Mouse (Mus musculus) forebrain, postnatal 0 days (tissue): ENCODE measurements around the gene Cobll1. TPM values are rescaled to one million over a fixed set of nuclear protein-coding genes. Genes with fewer than 3 reads are reported as not detected.

Source experiments
- ATAC-seq: fragments of 200-750 bp; cut with Nextera tagmentation; 2 replicates; pipeline ENCODE4 v1.8.0; 2017; ENCODE audit warnings: mild to moderate bottlenecking, moderate library complexity
- DNase-seq: peaks from one replicate; pipeline ENCODE4 v3.0.0-alpha.2; 2015
- H3K27ac ChIP-seq: fragments of 300-500 bp; sonication (generic); 2 replicates; pipeline ENCODE4 v1.5.1; 2014; ENCODE audit warnings: low read depth, mild to moderate bottlenecking, antibody characterized with exemption, low read length, moderate library complexity, mixed read lengths
- H3K27me3 ChIP-seq: fragments of 300-500 bp; sonication (generic); 2 replicates; pipeline ENCODE4 v1.6.1; 2014; ENCODE audit warnings: mild to moderate bottlenecking, low read length, mixed read lengths; ENCODE audit not compliant: insufficient read depth
- H3K36me3 ChIP-seq: fragments of 300-500 bp; sonication (generic); 2 replicates; pipeline ENCODE4 v1.6.1; 2014; ENCODE audit warnings: mild to moderate bottlenecking, moderate library complexity; ENCODE audit not compliant: insufficient read depth
- H3K4me1 ChIP-seq: fragments of 300-500 bp; sonication (generic); 2 replicates; pipeline ENCODE4 v1.6.1; 2014; ENCODE audit warnings: antibody characterized with exemption; ENCODE audit not compliant: insufficient read depth
- H3K4me2 ChIP-seq: fragments of 300-500 bp; sonication (generic); 2 replicates; pipeline ENCODE4 v1.6.1; 2014; ENCODE audit warnings: low read depth, mild to moderate bottlenecking, moderate library complexity
- H3K4me3 ChIP-seq: fragments of 300-500 bp; sonication (generic); 2 replicates; pipeline ENCODE4 v1.5.1; 2014; ENCODE audit warnings: low read depth, low read length, mixed read lengths
- H3K9ac ChIP-seq: fragments of 300-500 bp; sonication (generic); 2 replicates; pipeline ENCODE4 v1.6.1; 2014; ENCODE audit warnings: mild to moderate bottlenecking
- H3K9me3 ChIP-seq: fragments of 300-500 bp; sonication (generic); 2 replicates; pipeline ENCODE4 v1.6.1; 2016; ENCODE audit warnings: low read length
- CTCF ChIP-seq: sonication (generic); IDR thresholded peaks from 2 replicates; pipeline ENCODE4 v1.5.1; 2016; ENCODE audit warnings: antibody characterized with exemption, control low read depth, low read depth
- WGBS: fragments of 180-500 bp; shearing (Covaris S2); extraction: QIAGEN DNeasy Blood & Tissue Kit; methylation state at CpG from one replicate; pipeline ENCODE4 v1.1.7; 2014; 5-methylcytosine and 5-hydroxymethylcytosine counted together
- polyA plus RNA-seq: library from polyadenylated mRNA; unstranded; fragments of >200 nt; fragmentation: Nextera tagmentation; extraction: Ambion mirVana; gene quantifications from 2 replicates; pipeline ENCODE4 v1.2.1, GENCODE M21; 2015
- total RNA-seq: library from RNA; depleted of rRNA; stranded (reverse); fragments of >200 nt; gene quantifications from 2 replicates; pipeline ENCODE4 v1.2.3, GENCODE M21; 2014

The Cobll1 gene
- total and polyA plus RNA-seq, 2 experiments from 2014 or later, result 3.2 to 3.6 TPM

- H3K36me3 ChIP-seq, result no peaks in the 10 kb centered on the region
- no peak for ATAC-seq
- no peaks in the 10 kb centered on the region for H3K27me3 ChIP-seq
- H3K9ac ChIP-seq, result no peak overlapping the region
- H3K9me3 ChIP-seq, result no peaks in the 10 kb centered on the region
- DNase-seq, result no peak
- H3K4me3 ChIP-seq, result no peak overlapping the region
- TF ChIP-seq CTCF, result no peak
- H3K4me1 ChIP-seq, result no peaks in the 10 kb centered on the region
- H3K4me2 ChIP-seq, result no peak overlapping the region
- H3K27ac ChIP-seq, result no peak overlapping the region
Observed at GRCm38 (mm10) chr2:65216163-65216562, 23.0 kb downstream of the Cobll1 start.

- ATAC-seq, result no peak
- Histone ChIP-seq H3K27ac (no peak overlapping the region), H3K4me1 (no peaks in the 10 kb centered on the region), H3K9me3 (no peaks in the 10 kb centered on the region), H3K4me2 (no peak overlapping the region), H3K27me3 (no peaks in the 10 kb centered on the region), H3K36me3 (no peaks in the 10 kb centered on the region), H3K9ac (no peak overlapping the region), H3K4me3 (no peak overlapping the region)
- WGBS, result 96% methylated on average over 1 of the region's 1 CpGs
- no peak for DNase-seq
- TF ChIP-seq CTCF, result no peak
Observed at GRCm38 (mm10) chr2:65214556-65214955, 24.6 kb downstream of the Cobll1 start.

GRCm38 (mm10) chr2:65213675-65214074 is 25.5 kb downstream of the Cobll1 start:
- Histone ChIP-seq H3K9ac (no peak overlapping the region), H3K4me1 (no peaks in the 10 kb centered on the region), H3K27ac (no peak overlapping the region), H3K9me3 (no peaks in the 10 kb centered on the region), H3K27me3 (no peaks in the 10 kb centered on the region), H3K4me3 (no peak overlapping the region), H3K4me2 (no peak overlapping the region), H3K36me3 (no peaks in the 10 kb centered on the region)
- ATAC-seq (no peak), DNase-seq (no peak)
- 92% methylated on average over 3 of the region's 3 CpGs for WGBS
- no peak for TF ChIP-seq CTCF

GRCm38 (mm10) chr2:65211620-65212019 is 27.6 kb downstream of the Cobll1 start:
- Histone ChIP-seq H3K4me1 (no peaks in the 10 kb centered on the region), H3K4me3 (no peak overlapping the region), H3K27me3 (no peaks in the 10 kb centered on the region), H3K36me3 (no peaks in the 10 kb centered on the region), H3K9me3 (no peaks in the 10 kb centered on the region), H3K9ac (no peak overlapping the region), H3K4me2 (no peak overlapping the region), H3K27ac (no peak overlapping the region)
- TF ChIP-seq CTCF, result no peak
- 88% methylated on average over 3 of the region's 3 CpGs for WGBS
- ATAC-seq, result no peak
- no peak for DNase-seq

GRCm38 (mm10) chr2:65207750-65208149 is 31.5 kb downstream of the Cobll1 start:
- H3K4me1 ChIP-seq, result no peaks in the 10 kb centered on the region
- no peak overlapping the region for H3K4me3 ChIP-seq
- H3K4me2 ChIP-seq, result no peak overlapping the region
- no peak for ATAC-seq
- no peak overlapping the region for H3K27ac ChIP-seq
- H3K9me3 ChIP-seq, result no peaks in the 10 kb centered on the region
- no peak overlapping the region for H3K9ac ChIP-seq
- no peak for TF ChIP-seq CTCF
- no peaks in the 10 kb centered on the region for H3K36me3 ChIP-seq
- no peak for DNase-seq
- no peaks in the 10 kb centered on the region for H3K27me3 ChIP-seq
- 75% methylated on average over 2 of the region's 2 CpGs for WGBS

GRCm38 (mm10) chr2:65203699-65204098 is 35.5 kb downstream of the Cobll1 start:
- Histone ChIP-seq H3K9me3 (no peaks in the 10 kb centered on the region), H3K9ac (no peak overlapping the region), H3K4me1 (no peaks in the 10 kb centered on the region), H3K36me3 (no peaks in the 10 kb centered on the region), H3K4me3 (no peak overlapping the region), H3K27me3 (no peaks in the 10 kb centered on the region), H3K27ac (no peak overlapping the region), H3K4me2 (no peak overlapping the region)
- no peak for TF ChIP-seq CTCF
- WGBS, result 83% methylated on average over 7 of the region's 7 CpGs
- DNase-seq (no peak), ATAC-seq (no peak)

GRCm38 (mm10) chr2:65199706-65200105 is 39.5 kb downstream of the Cobll1 start:
- Histone ChIP-seq H3K4me2 (no peak overlapping the region), H3K36me3 (no peaks in the 10 kb centered on the region), H3K9me3 (no peaks in the 10 kb centered on the region), H3K4me3 (no peak overlapping the region), H3K27me3 (no peaks in the 10 kb centered on the region), H3K4me1 (no peaks in the 10 kb centered on the region), H3K27ac (no peak overlapping the region), H3K9ac (no peak overlapping the region)
- TF ChIP-seq CTCF, result no peak
- DNase-seq (no peak), ATAC-seq (no peak)
- 88% methylated on average over 9 of the region's 9 CpGs for WGBS

- no peak overlapping the region for H3K9ac ChIP-seq
- no peaks in the 10 kb centered on the region for H3K9me3 ChIP-seq
- H3K4me1 ChIP-seq, result no peaks in the 10 kb centered on the region
- H3K4me2 ChIP-seq, result no peak overlapping the region
- TF ChIP-seq CTCF, result no peak
- H3K36me3 ChIP-seq, result no peaks in the 10 kb centered on the region
- DNase-seq, result no peak
- WGBS, result 91% methylated on average over 3 of the region's 3 CpGs
- no peak overlapping the region for H3K27ac ChIP-seq
- H3K4me3 ChIP-seq, result no peak overlapping the region
- no peak for ATAC-seq
- H3K27me3 ChIP-seq, result no peaks in the 10 kb centered on the region
Observed at GRCm38 (mm10) chr2:65198605-65199004, 40.6 kb downstream of the Cobll1 start.
